Mouse (Mus musculus): ENCODE data around the gene Zfp523.

- TF ChIP-seq CTCF (IDR thresholded peaks at IDR 0.05; ENCODE audit: extremely low read depth, insufficient read depth, insufficient read length, insufficient replicate concordance), result no peak
- TF ChIP-seq POLR2A (IDR thresholded peaks at IDR 0.05; ENCODE audit: low read depth, low read length), result no peak
These were observed 38.2 kb upstream of the Zfp523 start for GRCm38 (mm10) chr17:28138685-28139084.
